Mouse (Mus musculus) frontal cortex, postnatal 10 days (tissue): ENCODE measurements at regions not wholly inside any gene's neighbourhood (a gene's known extent, or its start where the extent isn't known, plus 50 kb on each side); places are given as distances from the start of the nearest gene placed in this dataset.

Experiments
- DNase-seq, 2 experiments: peaks; one replicate each; pipeline ENCODE4 v3.0.0; 2022; ENCODE audit warnings: low spot score in 2 of 2, mixed read lengths in 1 of 2

DNA sequence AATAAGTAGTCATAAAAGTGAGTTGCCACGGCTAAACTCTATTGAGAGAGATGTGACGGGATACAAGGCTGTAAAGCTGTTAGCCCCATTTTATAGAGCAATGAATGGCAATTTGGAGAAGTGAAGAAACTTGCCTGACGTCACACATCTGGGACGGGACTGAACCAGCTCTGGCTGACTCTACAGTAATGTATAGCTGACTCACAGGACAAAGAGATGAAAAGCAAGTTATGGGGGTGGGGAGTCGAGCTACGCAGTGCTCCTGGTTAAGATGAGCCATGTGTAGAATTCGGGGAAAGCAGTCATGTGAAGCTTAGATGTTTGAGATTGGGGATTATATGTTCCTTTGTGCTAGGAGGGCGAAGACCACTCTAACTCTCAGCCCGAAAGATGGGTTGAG, 72.2 kb upstream of the Boc start:
- DNase-seq: no peak

DNA sequence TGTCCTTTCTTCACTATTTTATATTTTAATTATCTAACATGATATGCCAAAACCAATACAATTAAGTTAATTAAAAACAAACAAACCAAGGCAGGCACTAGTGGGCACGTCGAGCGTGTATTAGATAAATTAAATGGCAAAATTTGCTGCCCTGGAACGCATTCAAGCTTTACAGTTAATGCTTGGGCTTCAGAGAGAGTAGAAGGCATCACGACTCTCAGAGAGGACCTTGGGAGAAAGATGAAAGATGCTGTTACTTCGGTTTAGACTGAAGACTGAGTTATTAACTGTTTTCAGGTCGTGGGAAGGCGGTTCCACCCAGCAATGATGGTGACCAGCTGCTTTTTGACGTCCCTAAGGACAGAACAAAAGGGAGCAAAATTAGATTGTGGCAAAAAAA, 71.7 kb upstream of the Boc start:
- no peak for DNase-seq

DNA sequence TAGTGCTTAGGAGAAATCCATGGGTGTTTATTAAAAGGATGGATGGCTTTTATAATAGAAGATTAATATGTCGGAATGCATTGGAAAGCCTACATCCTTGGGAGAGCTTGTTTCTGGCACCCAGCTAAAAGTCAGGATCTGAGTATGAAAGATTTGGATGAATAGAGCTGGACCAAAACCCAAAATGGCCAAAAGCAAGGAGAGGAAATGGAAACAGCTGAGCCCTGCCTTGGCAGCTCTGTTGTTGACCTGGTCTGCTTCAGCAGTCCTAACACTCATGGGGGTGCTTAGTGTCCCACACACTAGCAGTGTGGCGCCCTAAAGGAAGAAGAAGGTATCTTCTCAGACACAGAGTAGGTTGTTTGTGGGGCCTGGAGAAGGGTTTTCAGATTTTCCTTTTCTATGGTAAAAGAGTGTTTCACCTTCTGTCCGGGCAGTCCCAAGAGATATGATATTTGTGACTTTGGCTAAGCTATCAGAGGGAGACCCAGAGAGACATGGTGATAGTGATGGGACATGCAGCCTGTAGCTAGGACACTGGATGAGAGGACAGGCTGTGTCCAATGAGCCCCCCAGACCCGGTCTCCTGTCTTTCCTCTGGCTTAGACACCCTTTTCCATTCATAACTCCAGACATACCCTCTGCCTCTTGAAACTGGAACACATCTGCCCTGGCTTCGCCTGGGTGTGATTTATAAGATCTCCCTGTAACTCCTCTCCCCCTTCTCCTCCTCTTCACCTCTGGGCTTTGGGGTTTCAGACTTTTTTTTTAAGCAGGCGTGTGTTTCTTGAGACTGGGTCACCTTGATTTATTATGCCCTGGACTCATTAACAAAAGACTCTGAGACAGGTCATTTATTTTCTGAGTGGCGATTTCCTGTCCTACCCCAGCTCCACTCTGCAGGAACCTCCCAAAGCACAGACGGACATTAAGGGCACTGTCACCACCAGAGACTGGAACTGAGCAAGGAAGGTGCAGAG, 70.9 kb upstream of the Boc start:
- no peak for DNase-seq

DNA sequence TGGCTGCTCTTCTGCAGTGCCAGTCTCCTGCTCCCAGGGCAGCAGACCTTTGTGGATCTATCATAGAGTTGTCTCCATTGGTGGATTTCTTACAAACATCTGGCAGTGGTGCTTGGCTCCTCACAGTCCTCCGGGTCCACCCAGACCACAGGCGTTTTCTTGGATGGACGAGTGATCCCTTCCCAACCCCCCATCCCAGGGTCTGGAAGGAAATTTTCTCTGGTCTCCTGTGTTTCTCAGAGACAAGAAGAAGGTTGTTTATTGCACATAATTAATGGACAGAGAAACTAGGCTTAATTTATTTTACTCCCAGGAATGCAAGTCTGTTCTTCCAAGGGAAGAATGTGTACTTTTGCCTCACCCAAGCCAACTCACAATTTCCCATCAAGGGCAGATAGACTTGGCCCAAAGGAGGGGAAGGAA, 67.2 kb upstream of the Boc start:
- no peak for DNase-seq

DNA sequence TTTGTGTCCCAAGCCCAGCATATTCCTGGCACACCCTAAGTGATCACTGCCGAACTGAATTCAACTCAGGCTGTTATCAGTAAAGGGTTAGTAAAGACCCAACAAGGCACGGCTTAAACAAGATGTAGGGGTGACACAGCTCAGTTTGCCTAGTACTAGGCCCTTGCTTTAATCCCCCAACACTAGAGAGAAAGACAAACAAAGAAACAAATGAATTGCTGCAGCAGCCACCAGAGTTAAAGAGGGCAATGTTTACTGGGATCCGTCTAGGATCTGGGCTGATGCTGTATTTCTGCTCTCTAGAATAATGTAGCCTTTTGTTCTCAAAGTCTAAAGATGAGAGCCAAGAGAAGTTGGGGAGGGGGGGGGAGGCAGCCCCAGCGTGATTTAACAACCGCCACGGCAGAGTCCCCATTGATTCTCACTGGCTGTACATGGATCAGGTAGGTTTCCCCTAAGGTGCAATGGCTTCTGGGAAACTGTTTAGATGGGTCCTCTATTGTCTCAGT, 66.5 kb upstream of the Boc start:
- no peak for DNase-seq

DNA sequence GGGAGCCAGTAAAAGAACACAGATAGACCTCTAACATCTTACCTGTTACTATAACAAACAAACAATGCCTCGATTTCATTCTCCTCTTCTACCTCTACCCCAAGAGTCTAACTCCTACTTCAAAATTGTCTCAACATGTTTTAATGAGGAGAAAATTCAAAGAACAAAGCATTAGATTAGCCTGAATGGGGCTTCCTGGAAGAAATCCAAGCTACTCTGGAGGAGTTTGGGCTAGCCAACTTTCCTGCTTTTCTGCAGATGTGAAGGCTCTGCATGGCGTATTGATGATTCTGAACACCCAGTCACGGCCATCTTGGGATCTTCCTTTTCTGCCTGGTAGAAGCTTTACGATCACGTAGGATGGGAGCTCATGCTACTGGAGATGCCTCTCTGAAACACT, 62.9 kb upstream of the Boc start:
- no peak for DNase-seq

DNA sequence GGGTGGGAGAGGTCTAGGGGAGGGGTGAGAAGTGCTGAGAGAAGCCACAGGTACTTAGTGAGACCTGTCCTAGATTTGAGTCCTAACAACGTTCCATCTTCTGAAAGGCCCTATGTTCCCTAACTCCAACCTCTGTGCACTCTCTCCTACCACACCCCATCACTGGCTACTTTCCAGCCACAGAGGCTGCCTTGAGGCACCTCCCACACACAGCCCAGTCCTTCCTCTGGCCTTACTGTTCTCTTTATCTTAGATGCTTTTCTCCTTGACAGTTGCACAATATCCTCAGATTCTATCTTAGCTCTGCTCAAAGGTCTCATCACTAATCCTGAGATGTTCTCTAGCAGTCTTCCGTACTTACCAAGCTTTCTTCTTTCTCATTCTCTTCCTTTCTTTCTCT, 61.8 kb upstream of the Boc start:
- no peak for DNase-seq

DNA sequence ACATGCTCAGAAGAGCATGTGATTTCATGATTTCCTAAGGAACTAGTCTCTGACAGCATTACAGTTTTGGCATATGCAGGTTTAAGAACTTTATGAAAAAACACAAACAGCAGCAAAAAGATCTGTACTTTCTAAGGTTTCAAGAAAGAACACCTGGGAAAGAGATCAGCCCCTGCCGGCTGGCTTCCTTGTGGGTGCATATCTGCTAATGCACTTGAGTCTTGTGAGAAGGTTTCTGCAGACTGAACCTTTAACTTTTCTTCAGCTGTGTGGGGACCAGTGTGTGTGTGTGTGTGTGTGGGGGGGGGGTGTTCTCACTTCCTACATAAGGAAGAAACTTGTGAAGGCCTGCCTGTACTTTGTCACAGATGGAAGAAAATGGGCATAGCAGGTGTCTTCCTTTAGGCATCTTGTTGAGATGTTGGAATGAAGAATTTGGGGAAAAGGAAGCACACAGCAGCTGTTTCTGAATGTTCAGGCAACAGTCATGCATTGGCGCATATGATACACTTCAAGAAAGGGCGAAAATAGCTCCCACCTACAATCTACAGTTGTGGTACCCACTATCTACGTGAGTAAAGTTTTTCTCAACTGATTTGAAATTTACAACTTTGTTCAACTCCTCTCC, 60.9 kb upstream of the Boc start:
- DNase-seq: no peak

DNA sequence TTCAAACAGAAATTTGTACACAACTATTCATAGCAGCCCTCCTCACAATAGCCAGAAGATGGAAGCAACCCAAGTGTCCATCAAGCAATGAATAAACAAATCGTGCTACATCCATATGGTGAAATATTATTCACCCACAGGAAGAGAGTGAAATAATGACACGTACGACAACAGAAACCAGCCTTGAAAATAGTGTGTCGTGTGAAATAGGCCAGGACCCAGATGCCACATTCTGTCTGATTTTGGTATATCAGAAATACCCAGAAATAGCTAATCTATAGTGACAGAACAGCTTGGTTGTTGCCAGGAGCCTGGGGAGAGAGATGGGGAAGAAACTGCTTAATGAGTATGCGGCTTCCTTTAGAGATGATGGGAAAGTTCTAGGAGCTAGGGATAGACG, 58.3 kb upstream of the Boc start:
- DNase-seq: no peak

DNA sequence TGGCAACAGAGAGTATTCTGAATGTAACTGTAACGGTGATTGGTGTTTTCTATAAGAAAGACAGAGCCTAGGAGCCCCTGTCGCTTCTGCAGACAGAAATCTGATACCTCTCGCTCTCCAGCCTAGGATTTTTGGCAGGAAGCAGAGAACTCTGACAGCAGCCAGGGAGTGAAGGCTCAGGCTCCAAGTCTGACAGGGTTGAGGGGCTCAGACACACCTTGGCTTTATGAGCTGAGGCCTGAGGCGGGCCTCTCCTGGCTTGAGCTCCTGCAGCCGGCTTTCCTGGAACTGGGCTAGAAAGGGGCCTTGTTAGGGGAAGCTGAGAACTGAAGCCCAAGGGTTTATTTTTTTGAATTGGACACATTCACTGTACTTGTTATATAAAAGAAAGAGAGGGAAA, 57.7 kb upstream of the Boc start:
- DNase-seq: no peak

DNA sequence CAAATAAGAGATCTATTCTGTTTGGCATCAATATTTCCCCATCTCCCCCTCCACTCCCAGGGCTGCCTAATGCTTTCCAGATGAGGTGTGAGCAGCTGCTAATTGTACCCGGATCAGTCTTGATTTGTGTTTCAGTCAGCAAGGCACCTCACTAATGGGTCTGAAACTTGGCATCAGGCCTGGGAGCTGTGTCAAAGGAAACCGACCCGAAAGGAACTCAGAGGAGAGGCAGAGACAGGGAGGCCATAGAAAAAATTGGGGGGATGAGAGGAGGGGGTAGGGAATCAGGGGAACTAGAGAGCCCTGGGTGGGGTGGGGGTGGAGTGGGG, 57.1 kb upstream of the Boc start:
- no peak for DNase-seq

DNA sequence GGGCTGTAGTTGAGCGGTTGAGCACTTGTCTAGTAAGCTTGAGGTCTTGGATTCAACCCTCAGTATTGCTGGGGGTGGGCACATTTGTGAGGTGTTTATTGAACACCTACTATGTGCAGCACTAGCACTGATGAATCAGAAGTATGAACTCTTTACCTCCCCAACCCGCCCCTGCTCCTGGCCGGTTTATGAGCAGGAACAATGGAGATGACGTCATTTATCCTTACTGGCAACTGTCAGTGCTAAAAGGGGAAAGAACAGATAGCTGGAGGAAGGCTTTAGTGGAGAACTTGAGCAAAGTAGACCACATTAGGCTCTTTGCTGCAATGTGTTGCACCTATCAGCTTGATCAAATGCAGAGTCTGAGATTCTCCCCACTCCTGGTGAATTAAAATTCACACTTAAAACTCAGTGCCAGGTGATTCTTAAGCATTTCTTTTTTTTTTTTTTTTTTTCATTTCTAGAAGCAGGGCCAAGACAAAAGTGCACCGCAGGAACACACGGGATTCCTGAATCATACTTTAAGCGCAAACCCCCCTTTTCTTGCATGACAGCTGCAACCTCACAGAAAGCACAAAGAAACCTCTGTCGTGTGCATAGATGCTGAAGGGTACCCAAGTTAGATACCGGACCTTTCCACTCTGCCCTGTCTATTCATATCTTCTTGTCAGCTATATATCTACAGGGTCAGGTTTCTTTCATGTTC, 56.6 kb upstream of the Boc start:
- no peak for DNase-seq

DNA sequence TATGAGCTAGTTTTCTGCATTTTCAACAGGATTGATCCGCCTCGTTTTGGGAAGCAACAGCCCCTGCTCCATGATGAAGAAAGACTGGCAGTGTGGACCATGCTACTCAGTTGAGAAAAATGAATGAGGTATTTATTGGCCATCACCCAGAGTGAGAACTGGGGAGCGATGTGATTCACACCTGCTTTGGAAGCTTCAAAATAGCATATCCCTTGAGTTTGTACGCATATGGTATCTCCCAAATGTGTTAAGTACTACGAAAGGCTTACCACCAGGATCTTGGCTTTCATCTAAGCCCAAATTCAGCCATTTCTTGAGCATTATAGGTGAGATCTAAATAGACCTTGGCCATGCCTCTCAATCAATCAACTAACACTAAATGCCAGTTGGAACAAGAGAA, 55.5 kb upstream of the Boc start:
- DNase-seq: no peak

DNA sequence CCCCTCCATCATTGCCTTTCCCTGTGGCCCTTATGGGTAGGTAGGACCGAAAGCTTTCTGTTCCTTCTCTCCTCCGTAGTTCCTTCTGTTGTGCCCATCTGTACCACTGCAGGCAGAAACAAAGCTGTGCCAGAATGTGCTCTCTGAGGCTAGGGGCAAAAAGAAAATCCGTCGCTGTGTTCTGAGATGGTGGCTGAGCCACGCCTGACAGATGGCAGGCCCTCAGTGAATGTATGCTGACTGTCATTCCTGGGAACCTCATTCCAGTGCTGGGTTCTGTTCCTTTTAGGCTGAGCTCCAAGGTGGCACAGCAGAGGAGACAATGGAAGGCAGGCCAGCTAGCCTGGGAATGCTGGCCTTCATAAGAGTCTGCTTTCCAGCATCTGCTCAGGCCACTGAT, 54.0 kb upstream of the Boc start:
- no peak for DNase-seq

DNA sequence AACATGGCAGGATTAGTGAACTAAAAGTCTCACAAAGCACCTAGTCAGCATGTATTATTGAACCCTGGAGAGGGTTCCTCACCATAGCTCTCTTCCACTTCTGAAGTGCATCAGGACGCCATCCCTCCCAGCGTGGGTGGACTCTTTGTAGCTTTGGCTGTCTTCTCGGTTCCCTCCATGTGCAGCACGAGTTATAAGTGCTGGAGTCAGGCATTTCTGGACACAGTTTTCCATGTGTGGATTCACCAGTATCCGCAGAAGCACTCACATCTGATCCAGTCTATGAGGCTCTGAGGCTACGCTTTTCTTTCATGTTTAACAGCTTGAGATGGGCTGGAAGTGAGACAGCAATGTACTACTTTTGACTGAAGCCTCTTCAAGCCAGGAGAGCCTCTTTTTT, 52.8 kb upstream of the Boc start:
- DNase-seq: no peak

DNA sequence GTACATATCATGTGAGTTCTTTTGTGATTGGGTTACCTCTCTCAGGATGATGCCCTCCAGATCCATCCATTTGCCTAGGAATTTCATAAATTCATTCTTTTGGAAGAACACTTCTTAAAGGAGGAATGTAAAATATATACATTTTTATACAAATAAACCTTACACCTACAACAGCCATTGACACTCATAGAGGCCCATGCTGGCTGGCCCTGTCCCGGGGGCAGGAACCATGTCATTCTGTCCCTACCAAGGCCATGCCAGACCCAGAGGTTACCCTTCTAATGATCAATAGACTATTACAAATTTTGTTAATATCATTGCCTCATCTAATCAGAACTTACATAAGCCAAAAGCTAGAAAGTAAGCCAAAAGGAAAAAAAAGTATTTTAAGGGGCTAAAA, 49.9 kb upstream of the Boc start:
- DNase-seq: no peak
